Mouse (Mus musculus): ENCODE data around the gene Fars2.

DNA sequence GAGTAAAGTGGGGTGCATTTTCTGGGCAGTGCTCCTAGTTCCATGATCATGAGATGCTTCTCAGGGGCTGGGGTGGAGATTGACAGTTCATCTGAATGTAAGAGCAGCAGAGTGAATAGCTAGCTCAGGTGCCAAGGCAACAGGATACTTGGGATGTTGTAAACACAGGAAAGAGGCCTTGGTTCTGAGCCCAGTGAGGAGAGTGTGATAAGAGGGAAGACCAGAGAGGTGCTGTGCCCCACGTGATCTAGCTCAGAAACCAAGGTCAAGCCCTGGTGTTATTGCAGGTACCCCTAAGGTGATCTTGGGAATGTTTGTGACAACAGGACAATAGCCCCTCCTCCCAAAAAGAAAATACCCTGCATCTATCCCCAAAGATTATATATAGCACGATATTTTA is 372.2 kb downstream of the Fars2 start:
- TF ChIP-seq CTCF (IDR thresholded peaks at IDR 0.05; ENCODE audit: extremely low read depth, insufficient read depth, insufficient read length, insufficient replicate concordance) = no peak
- no peak for TF ChIP-seq POLR2A (IDR thresholded peaks at IDR 0.05; ENCODE audit: low read depth, low read length)

Data from spleen, adult 2 months (tissue).